Mouse (Mus musculus) spleen, postnatal 10 days (tissue): ENCODE measurements around the gene Vti1a.

Source experiments
- DNase-seq, 2 experiments: peaks; one replicate each; pipeline ENCODE4 v3.0.0; 2021 to 2022; ENCODE audit warnings: low spot score in 2 of 2

Vti1a gene

DNA sequence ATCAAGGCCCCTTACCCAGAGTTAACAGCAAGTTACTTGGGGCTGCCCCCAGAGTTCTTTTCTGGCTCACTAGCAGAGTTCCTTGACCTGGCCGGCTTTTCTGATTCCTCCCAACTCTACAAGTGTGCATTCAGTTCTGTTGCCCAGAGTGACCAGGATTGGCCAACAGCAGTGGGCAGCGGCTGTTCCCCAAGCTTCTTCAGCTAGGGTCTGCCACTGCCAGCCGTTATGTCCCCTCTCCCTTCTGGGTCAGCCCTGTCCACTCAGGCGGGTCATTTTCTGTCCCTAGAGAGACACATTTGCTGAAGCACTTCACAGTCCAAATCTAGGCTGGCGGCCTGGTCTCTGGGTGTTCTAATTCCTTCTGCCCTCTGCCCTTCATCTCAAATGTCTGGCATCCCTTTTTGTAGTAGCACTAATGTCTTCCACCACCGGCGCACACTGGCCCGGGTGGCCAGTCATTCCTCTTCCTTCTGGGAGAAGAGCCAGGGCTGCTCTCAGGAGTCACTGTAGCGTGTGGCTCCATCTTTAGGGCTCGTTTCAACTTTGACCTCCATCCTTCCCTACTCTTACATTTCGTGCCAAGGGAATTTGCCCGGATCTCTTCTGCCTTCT lies 305.0 kb downstream of the Vti1a start:
- no peak for DNase-seq

DNA sequence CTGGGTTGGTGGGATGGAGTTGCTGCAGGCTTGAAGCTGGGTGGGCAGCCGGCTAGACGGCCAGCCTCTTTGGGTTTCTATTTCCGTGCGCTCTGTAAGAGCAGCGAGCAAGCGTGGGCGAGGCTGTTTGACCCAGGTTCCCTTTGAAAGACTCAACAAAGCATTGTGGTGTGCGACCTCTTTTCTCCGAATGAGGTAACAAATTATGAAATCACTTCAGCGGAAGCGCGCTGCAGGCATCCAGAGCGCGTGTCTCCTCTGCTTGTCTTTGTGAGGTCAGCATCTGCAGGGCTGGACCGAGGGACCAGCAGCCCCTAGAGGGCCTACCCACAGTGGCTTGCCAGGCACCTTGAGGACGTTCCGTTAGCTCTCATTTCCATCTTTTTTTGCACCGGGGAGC lies 306.7 kb downstream of the Vti1a start:
- no peak for DNase-seq

DNA sequence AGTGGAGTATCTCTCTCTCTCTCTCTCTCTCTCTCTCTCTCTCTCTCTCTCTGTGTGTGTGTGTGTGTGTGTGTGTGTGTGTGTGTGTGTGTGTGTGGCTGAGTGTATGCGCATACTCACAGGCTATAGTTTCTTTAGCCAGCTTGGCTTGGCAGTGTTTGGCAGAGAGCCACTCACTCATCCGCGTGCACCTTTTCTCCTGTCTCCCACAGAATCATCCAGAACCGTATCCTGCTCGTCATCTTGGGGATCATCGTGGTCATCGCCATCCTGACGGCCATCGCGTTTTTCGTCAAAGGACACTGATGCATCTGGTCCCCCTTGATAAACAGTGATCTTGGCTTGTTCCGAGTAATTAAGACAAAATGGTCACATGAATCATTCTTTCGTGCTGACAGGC lies 307.5 kb downstream of the Vti1a start:
- no peak for DNase-seq

DNA sequence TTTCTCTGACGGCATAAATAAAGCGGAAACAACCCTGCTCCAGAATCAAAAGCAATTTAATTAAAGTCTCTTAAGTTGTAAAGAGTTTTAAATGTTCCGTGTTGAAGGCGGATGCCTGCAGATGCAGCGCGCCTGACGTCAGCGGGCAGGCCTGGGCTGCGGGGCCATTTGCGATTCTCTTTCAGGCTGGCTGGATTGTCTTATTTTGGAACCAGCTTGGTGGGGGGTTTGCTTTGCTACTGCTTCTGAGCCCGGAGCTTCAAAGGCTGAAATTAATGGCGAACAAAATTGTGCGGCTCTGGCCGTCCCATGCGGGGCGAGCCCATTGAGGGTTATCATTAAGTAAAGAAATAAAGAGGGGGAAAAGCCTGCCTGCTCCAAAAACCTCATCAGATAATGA lies 310.4 kb downstream of the Vti1a start:
- DNase-seq, result no peak

DNA sequence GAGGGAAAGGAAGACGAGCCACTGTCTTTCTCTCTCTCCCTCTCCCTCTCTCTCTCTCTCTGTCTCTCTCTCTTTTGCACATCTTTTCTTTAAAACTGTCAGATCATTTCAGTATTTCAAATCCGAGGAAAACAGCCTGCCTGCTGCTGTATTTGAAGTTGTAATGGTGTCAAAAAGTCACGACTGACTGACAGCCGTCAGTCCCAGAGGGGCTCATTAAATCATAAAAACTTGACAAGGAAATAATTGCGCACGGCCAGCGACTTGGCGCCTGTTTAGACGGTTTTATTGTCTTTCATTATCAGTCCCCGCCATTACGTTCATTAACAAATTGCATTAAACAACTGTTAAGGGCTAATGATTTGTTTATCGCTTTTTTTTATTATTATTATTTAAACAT lies 310.9 kb downstream of the Vti1a start:
- no peak for DNase-seq

DNA sequence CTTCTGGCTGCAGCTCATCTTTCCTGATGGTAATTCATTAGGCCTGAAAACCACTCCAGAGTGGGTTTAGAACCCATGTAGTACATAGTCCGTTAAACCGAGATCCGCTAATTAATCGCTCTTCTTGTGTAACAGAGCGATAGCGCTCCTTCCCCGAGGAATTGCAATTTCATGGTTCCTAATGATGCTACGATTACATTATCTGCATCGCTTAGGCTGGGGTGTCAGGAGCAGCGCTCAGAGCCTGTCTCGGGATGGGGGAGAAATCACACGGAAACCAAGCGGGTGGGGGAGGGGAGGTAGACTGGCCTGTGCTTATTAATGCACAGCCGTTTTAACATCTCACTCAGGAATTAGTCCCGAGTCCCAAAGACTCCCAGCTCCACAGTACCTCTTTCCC lies 319.4 kb downstream of the Vti1a start:
- DNase-seq, result no peak

DNA sequence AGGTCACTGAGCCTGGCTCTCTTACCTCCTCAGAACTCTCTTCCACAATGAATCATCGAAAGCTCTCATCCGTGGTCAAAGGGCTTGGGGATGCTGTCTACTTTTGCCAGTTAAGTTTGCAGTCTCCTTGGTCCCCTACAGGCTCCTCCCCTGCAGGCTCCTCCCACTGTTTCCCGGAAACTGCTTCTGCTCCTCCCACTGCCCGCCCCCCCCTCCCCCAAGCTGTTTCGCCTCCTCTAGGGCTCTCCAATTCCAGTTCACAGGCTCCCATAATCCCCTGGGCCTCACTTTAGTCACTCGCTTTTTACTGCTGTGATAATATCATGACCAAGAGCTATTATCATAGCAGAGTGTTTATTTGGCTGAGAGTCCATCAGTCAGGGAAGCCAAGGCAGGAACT lies 324.2 kb downstream of the Vti1a start:
- no peak for DNase-seq

DNA sequence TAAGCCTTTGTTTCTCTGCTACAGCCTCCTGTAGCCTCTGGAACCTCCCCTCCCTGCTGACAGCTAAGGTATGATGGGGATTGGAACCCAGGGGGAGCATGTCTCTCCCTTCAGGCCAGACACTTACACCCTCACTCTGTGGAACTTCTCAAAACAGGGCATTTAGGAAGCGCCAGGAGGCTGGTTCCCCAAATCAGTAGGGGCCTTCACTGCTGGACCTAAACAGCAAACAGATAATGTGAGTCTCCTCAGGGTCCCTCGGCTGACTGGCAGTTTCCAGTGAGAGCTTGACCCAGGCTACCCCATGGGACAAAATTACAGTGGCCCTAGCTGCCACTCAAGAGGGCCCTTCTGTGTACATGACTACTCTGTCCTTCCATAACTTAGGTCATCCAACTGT lies 325.8 kb downstream of the Vti1a start:
- DNase-seq, result no peak

DNA sequence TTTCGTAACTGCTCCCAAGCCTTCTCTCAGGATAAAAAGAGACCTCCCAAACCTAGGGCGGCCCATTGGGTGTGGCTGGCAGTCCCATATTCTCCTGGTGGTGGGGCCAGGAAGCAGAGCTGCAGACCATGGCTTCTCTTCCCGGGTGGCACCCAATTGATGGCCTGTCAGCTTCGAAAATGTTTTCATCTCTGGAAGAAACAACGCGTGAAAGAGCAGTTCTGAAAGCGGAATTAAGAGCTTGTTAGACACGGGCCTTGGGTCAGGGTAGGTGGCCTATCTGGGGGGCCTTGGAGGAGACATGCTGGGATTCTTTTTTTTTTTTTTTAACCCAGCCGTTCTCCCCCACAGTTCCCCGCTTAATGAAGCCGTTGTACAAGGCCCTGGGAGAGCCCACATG lies 326.3 kb downstream of the Vti1a start:
- DNase-seq, result no peak

DNA sequence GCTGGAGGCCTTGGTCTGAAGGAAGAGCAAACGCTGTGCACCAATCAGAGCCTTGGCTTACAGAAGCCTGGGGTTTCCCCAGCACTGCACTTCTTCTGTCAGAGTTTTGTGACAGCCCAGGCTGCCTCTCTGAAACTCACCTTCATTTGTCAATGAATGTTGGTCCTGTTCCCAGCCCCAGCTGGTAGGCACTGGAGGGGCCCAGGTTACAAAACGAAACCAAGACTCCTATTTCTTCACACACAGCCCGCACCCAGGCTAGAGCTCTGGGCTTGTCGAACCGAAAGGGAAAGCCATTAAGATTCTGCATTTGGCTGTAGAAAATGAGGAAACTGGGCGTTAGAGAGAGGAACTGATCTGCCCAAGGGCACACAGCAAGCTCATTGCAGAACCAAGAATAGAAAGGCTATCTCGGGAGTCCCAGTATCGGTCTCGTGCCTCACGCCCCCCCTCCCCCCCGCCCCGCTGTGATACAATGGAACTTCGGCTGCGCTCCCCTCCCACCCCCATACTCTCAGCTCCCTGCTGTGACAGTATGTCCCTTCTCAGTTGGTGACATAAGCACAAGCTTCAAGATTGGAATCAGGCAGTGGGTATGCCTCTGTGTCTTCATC lies 327.3 kb downstream of the Vti1a start:
- DNase-seq, result peak; percentile 32 to 48

DNA sequence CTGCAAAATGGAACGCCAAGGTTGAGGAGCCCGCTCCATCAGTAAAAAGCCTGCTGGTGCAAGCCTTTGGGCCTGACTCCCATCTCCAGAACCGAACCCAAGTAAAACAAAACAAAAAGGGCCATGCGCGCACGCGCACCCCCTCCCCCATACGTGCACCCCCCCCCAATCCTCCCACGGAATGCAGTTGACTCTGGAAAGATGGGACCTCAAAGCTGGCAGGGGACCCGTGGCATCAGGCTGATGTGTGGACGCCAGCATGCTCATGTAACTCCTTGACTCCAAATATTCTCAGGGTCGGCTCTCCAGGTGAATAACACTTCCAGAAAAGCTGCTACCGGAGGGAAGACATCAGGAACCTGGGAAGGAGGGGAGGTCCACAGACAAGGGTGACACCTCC lies 327.8 kb downstream of the Vti1a start:
- no peak for DNase-seq

DNA sequence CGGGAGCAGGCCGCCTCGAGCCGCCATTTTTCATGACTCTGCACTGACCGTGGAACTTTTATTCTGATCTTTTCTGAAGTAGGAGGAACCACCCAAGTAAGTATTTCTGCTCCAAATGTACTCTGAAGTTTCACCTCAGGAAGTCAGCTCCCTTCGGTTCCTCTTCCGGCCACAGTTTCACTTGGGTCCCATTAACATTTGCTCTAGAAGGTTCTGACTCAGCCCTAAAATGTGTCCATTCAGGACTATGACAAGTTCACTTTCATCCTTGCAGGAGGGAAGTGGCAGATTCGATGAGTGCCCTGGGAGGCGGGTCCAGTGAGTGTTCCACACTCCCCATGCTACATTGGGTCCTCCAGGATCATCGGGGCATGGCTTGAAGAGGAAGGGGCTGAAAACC lies 333.3 kb downstream of the Vti1a start:
- no peak for DNase-seq

DNA sequence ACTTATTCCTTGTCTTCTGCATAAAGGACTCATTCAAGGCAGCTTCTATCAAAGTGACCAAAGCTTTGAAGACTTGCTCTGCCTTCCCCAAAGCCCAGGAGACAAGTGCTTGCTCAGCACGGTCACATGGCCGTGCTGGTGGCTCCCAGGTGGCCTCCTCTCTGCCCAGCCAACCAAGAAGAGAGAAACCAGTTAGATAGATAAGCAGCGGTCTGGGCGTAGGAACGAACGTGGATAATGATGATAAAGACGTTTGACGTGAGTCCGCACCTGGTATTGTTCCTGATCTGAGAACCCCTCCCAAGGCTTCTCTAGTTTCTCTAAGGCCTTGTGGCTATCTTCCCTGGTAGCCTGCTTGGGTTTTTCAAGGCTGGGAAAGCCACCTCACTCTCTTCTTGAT lies 334.9 kb downstream of the Vti1a start:
- no peak for DNase-seq

DNA sequence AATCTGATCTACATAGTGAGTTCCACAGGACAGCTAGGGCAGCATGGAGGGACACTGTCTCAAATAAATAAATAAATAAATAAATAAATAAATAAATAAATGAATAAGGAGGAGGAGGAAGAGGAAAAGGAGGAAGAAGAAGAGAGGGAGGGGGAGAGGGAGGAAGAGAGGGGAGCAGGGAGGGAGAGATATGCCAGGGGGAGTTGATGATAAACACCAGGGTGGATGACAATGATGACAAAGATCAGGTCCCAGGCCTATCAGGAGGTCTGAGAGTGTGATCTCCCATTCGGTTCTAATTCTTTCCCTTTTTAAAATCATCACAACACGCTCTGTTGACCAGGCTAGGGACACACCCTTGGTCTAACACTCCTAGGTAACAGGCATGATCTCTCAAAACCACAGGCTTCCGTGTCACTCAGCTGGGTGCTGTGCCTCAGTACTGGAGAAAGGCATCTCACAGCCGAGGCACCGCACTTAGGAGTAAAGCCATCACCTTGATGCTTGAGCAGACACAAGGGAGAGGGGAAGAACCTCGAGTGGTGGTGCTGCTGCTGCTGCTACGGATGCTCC lies 336.7 kb downstream of the Vti1a start:
- DNase-seq, result no peak

DNA sequence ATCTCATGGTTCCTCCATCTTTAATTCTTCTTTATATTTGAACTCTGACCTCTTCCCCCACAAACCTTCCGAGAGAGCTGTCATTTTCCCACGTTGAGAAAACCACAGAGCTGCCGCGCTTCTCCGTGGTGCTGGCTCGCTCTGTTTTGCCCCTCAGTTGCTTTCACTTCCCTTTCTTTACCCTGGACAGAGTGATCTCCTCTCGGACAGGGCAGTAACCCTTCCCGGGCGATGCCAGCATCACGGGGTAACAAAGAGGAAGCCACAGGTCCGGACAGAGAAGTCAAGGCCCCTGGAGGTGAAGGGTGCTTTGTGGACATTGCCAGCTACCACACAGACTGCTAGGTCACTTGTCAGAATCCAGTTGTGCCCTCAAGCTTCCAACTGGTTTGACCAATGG lies 344.1 kb downstream of the Vti1a start:
- DNase-seq, result no peak

DNA sequence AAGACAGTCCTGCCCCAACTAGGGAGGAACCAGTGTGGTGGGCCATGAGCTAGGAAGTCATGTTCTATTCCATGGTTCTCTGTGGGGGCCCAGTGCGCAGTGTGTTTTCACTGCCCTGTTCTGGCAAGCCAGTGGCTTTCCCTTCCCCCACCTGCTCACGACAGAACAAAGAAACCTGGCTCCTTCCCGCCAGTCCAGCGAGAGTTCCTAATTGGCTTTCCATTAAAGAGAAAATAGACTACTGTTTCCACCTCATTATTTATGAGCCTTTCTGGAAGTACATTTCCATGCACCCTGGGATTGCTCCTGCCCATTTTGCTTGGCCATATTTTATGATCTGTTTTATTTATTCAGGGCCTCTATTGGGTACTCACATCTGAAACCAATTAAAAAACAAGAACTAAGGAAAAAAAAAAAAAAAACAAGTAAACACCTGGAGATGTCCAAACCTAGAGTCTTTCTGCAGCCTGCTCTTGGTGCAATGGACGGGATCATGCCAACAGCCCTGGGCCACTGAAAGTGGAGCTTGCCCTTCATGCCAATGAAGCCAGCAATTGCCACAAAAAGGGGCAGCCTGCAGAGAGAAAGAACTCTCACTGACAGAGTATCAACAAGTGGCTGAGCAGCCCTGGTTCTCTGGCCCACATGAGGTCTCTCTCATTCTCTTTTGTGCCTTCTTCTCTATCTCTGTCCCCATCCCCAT lies 346.6 kb downstream of the Vti1a start:
- no peak for DNase-seq

DNA sequence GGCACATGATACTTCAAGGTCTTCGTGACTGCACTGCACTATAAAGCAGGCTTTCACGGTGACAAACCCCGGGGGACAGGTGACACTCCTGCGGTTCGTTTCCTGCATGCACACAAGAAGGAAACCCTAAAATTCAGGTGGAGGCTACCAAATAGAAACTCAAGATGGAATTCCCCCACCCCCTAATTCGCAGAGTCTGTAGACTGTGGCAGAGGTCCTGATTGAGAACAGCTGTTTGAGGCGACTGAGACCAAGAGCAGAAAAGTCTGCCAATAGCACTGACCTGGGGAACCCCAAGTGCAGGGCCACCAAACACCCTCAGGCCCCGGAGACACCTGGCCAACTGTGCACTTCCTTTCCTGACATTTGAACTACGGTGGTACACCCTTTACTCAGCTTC lies 351.7 kb downstream of the Vti1a start:
- peak in 1 of 2 experiments; percentile 25 for DNase-seq

DNA sequence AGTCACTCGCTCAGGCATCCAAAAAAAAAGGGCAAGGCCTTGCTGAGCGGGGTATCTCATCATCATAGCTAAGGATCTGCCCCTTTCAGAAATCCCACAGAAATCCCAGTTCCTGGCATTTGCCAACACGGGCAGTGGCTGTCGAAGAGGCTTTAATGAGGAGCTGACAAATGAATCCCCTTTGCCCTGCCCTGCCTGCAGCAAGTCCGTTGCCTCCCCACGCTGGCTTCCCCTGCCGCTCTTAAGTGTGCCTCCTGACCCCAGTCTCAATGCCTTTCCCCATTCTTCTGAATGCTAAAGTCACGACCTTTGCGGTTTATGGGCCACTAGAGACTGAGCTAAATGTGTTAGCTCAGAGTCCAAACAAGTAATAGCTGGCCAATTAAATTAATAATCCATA lies 352.8 kb downstream of the Vti1a start:
- DNase-seq, result no peak
